Mouse (Mus musculus) C2C12 (cell line): ENCODE data around the gene Wtip. TPM values are rescaled to one million over a fixed set of nuclear protein-coding genes. Genes with fewer than 3 reads are reported as not detected.
"Not testable (repeated sequence)": the region's sequence is repeated elsewhere in the genome, so short reads cannot be mapped to it uniquely, and the experiment has no call there.

Experiments used
- H3K27me3 ChIP-seq: one replicate; pipeline ENCODE4 v1.6.1; 2011; ENCODE audit not compliant: control insufficient read depth, insufficient read depth, insufficient read length
- H3K36me3 ChIP-seq: one replicate; pipeline ENCODE4 v1.6.1; 2011; ENCODE audit not compliant: control insufficient read depth, insufficient read depth
- H3K4me3 ChIP-seq: one replicate; pipeline ENCODE4 v1.5.1; 2011; ENCODE audit warnings: mild to moderate bottlenecking, control low read depth; ENCODE audit not compliant: poor library complexity, insufficient read depth, severe bottlenecking
- H3K79me2 ChIP-seq: one replicate; pipeline ENCODE4 v1.6.1; 2011; ENCODE audit not compliant: control insufficient read depth, insufficient read depth
- H3K79me3 ChIP-seq: one replicate; pipeline ENCODE4 v1.6.1; 2011; ENCODE audit warnings: low read depth, control low read depth
- H3ac ChIP-seq: one replicate; pipeline ENCODE3; 2011; ENCODE audit warnings: low read depth; ENCODE audit not compliant: control insufficient read depth, insufficient read length
- CEBPB ChIP-seq: IDR thresholded peaks from one replicate; pipeline ENCODE4 v1.6.1; 2011; ENCODE audit warnings: low read depth, mild to moderate bottlenecking, control low read depth, moderate library complexity
- CTCF ChIP-seq: IDR thresholded peaks from one replicate; pipeline ENCODE4 v1.5.1; 2011; ENCODE audit not compliant: control insufficient read depth, insufficient read depth, insufficient read length
- FOSL1 ChIP-seq: IDR thresholded peaks from one replicate; pipeline ENCODE4 v1.8.0; 2011; ENCODE audit warnings: mild to moderate bottlenecking, low read length; ENCODE audit not compliant: poor library complexity, insufficient read depth, severe bottlenecking
- MAX ChIP-seq: IDR thresholded peaks from one replicate; pipeline ENCODE4 v1.6.1; 2011; ENCODE audit warnings: mild to moderate bottlenecking, control low read depth
- MYOD1 ChIP-seq: IDR thresholded peaks from one replicate; pipeline ENCODE4 v1.6.1; 2011; ENCODE audit warnings: low read depth; ENCODE audit not compliant: control insufficient read depth, insufficient read length
- MYOG ChIP-seq: IDR thresholded peaks from one replicate; pipeline ENCODE4 v1.6.1; 2011; ENCODE audit not compliant: control insufficient read depth, insufficient read length; ENCODE audit errors: extremely low read depth
- USF1 ChIP-seq: IDR thresholded peaks from one replicate; pipeline ENCODE4 v1.6.1; 2011; ENCODE audit warnings: low read depth, mild to moderate bottlenecking, control low read depth, moderate library complexity
- polyA plus RNA-seq: library from polyadenylated mRNA; unstranded; fragments of >200 nt; fragmentation: generic; extraction: Trizol; gene quantifications from one replicate; pipeline ENCODE4 v1.2.1, GENCODE M21; 2012; ENCODE audit warnings: missing spikeins

Wtip gene
- polyA plus RNA-seq, 1 experiment, result 34.2 TPM

DNA sequence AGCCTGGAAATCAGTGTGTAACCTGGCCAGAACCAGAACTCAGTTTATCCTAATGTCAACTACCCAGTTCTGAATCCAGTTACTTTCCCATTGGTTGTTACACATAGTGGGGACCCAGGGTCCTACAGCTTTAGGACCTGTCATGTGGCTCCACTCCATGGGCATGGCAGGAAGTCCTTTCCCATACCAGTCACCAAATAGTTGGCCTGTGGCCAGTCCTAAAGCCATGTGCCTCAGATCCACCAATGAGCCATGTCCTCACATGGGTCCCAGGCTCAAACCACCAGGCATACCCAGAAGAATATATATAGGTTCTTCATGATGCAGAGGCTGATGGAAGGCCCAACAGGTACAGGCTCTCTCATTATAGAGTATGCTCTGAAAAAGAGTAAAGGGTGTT is 31.8 kb downstream of the Wtip start:
- Histone ChIP-seq H3K4me3 (no peak overlapping the region), H3K27me3 (no peaks in the 10 kb centered on the region), H3K36me3 (no peaks in the 10 kb centered on the region), H3ac (no peak overlapping the region), H3K79me3 (no peaks in the 10 kb centered on the region), H3K79me2 (no peaks in the 10 kb centered on the region)
- TF ChIP-seq MYOG (no peak), FOSL1 (no peak), USF1 (no peak), CEBPB (no peak), CTCF (no peak), MYOD1 (no peak), MAX (no peak)

DNA sequence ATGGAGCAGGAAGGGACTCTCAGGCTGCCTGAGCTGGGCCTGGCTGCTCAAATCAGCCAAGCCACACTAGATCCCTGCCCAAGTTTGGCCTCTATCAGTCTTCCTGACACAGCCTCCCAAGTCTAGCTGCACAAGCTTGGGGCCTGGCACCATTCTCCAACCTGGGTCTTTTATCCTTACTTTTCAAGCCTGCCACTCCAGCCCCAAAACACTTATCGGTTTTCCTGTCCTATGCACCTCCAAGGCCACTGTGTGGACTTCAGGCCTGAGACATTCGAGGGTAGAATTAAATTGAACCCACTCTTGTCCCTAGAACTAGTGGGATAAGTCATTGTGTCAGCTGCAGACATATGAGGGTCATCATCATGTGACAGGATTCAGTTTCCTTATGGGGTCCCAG is 33.1 kb downstream of the Wtip start:
- no peak overlapping the region for H3ac ChIP-seq
- H3K36me3 ChIP-seq, result no peaks in the 10 kb centered on the region
- no peaks in the 10 kb centered on the region for H3K79me3 ChIP-seq
- no peaks in the 10 kb centered on the region for H3K27me3 ChIP-seq
- H3K79me2 ChIP-seq, result no peaks in the 10 kb centered on the region
- TF ChIP-seq MYOG (no peak), CTCF (no peak), CEBPB (no peak), FOSL1 (no peak), MAX (no peak), MYOD1 (no peak), USF1 (no peak)
- no peak overlapping the region for H3K4me3 ChIP-seq

DNA sequence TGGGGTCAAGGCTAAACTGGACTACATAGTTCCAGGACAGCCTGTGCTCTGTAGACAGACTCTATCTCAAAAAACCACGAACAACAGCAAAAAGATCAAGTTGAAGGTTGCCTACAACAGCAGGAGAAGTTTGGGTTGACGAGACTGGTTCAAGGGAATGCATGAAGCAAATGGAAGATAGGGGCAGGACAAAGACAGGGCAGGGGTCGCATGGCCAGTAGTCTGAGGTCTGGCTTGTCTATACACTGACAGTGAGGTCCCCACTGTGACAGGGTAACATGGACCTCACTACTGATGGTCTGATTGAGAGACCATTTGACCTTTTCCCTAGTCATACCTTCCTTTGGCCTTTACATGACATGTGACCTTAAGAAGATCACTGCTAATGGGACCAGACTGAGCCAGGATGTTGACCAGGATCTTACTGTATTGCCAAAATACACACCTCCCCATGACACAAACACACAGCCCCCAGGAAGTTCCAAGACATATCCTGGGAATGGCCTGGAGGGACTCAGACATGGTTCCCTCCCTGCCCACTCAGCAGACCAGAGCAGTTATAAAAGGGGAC is 38.1 kb downstream of the Wtip start, which contains the start of gene Scgb1b30:
Gene Scgb1b30 (plus strand): TSS at position 521 of the 571 bp plus-strand sequence.
- Histone ChIP-seq H3K4me3 (no peak within 1 kb of the TSS), H3K36me3 (no peaks in the 10 kb centered on the region), H3K79me3 (no peaks in the 10 kb centered on the region), H3K79me2 (no peaks in the 10 kb centered on the region), H3K27me3 (no peaks in the 10 kb centered on the region), H3ac (no peak within 1 kb of the TSS)
- no peak for TF ChIP-seq MAX

DNA sequence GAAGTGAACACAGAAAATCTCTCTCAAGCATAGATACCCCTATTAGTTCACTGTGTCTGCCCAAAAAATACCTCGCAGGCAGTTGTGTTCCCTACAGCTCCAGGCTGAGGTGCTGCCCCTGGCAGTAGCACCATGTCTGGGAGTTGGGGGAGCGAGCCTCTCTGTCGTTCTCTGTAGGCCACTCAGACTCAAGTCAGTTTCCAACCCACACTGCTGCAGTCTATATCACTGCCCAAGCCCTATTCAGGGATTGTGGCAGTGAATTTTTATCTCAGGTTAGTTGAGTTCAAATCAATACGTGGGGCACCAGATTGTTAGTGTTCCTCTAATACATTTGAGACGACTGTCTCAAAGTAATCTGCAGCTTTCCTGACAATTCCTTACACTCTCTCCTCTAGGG is 64.9 kb downstream of the Wtip start:
- H3K36me3 ChIP-seq, H3K79me2 ChIP-seq, H3K27me3 ChIP-seq, H3K79me3 ChIP-seq, H3K4me3 ChIP-seq, H3ac ChIP-seq: not testable (repeated sequence)

Other genes with a start within 250 kb of the Wtip start
- not detected for gene Scgb2b26, start 188.2 kb downstream of the Wtip start, polyA plus RNA-seq
- gene Scgb2b27, start 119.3 kb downstream of the Wtip start, polyA plus RNA-seq, result not detected
- gene Scgb1b27, start 111.8 kb downstream of the Wtip start, polyA plus RNA-seq, result not detected
- gene Scgb1b30, start 37.8 kb downstream of the Wtip start, polyA plus RNA-seq, result not detected
- 98.0 TPM for gene Uba2, start 36.3 kb upstream of the Wtip start, polyA plus RNA-seq
- 41.7 TPM for gene Pdcd2l, start 63.4 kb upstream of the Wtip start, polyA plus RNA-seq
- 396 TPM for gene Gpi1, start 97.1 kb upstream of the Wtip start, polyA plus RNA-seq
- 0.11 TPM for gene Gm6096, start 117.8 kb upstream of the Wtip start, polyA plus RNA-seq
- 13.2 TPM for gene 4931406P16Rik, start 180.3 kb upstream of the Wtip start, polyA plus RNA-seq